Mouse (Mus musculus): ENCODE measurements around the gene Mical1.

DNA sequence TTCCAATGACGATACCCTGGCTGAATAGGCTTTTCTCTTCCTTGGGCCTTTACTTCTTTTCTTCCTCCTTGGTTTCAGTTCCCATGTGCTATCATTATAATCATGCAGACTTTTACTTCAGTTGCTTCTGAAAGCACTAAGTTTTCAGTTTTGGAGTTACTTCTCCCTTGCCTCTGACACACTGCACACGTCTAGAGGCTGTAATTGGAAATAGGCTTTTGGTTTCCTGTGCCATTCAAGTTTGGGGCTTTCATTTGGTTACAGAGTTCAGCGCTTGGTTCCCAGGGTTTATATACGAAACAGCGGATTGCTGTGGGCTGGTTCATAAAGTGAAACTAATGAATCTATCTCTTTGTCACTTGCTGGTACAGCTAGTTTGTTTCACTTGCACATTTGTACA, 53.9 kb downstream of the Mical1 start:
- TF ChIP-seq CTCF (IDR thresholded peaks at IDR 0.05; ENCODE audit: low read depth, low read length) (no peak), POLR2A (IDR thresholded peaks at IDR 0.05; ENCODE audit: borderline replicate concordance, low read depth, low read length) (no peak)

All from bone marrow macrophage, adult 2 months (primary cell).